ENCODE assay signal across 9 mouse cellular contexts in the genomic region with DNA sequence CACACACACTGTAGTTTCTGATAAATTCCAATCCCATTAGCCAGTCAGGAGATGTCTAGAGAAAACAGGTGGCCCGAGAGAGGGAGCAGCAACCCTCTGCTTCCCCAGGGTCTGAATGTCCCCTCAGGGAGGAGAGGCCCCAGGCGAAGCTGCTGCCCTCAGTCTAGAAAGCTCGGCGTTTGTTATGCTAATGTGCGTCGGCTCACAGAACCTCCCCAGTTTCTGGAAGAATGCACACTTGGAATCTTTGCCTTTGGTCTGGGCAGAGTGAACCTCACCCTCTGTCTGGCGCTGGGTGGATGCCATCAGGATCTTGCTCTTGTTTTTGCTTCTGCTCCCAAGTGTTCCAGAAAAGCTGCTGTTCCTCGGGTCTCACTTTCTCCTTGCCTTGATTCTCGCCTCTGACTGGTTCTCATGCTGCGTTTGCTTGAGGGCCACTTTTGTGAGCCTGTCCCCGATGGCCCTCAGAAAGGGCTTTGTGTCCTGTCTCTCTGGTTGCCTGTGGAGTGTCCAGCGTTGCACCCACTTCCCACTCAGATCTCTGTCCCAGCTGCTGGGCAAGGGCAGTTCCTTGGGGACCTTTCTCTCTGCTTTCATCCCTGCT. TPM values are rescaled to one million over a fixed set of nuclear protein-coding genes. Genes with fewer than 3 reads are reported as not detected.
DNase-seq lines count a peak whose midpoint lies in the region; ATAC-seq and TF ChIP-seq lines count a peak whose summit lies in the region.
"Had no signal": no experiment of that assay in that cellular context is flagged by ENCODE, and none has a peak within 500 bp of the region (broad histone marks: within the 10 kb centered on the region; RNA-seq: fewer than 3 reads in every experiment).

No protein-coding gene starts in this region.

- peak overlapping the region; percentile 7; the same call in 1 of the 2 replicates for H3K9ac ChIP-seq in embryonic facial prominence, embryonic 13.5 days

- H3K27ac ChIP-seq in embryonic facial prominence, embryonic 13.5 days, result peak overlapping the region; percentile 63; the same call in 1 of the 2 replicates
- H3K27ac ChIP-seq in cerebellum, adult 2 months (ENCODE audit: insufficient read depth, low read length), result no peak overlapping the region

- peak; percentile 7 for DNase-seq in adipocyte (ENCODE audit: low spot score)
- DNase-seq in kidney, adult 9 months, result peak; percentile 88
- DNase-seq in neural tube, embryonic 10.5 days (ENCODE audit: extremely low spot score, low spot score), result peak; percentile 42
- DNase-seq in cerebellum, adult 2 months, result no peak
- no peak for DNase-seq in heart, adult 11 months
- no peak for DNase-seq in thymus, postnatal 14 days
- DNase-seq in natural killer cell, adult 2 months (ENCODE audit: low spot score in 2 of 2), result no peak
- DNase-seq: lung, postnatal 14 days had no signal

- H3K4me3 ChIP-seq in embryonic facial prominence, embryonic 13.5 days, result no peak overlapping the region
- H3K4me3 ChIP-seq in cerebellum, adult 2 months (replicated peaks; ENCODE audit: insufficient read depth, low read depth, low read length), result no peak overlapping the region

- no peak for TF ChIP-seq POLR2A in cerebellum, adult 2 months (IDR thresholded peaks at IDR 0.05; ENCODE audit: borderline replicate concordance, insufficient read depth, low read length)

- TF ChIP-seq CTCF in cerebellum, adult 2 months (IDR thresholded peaks at IDR 0.05; ENCODE audit: borderline replicate concordance, insufficient read depth, low read depth, low read length), result no peak

- 18% methylated on average over 12 of the region's 12 CpGs for WGBS in embryonic facial prominence, embryonic 13.5 days
- WGBS in cerebellum, adult 2 months, result 46% methylated on average over 12 of the region's 12 CpGs

- H3K4me2 ChIP-seq in embryonic facial prominence, embryonic 13.5 days, result no peak overlapping the region

- ATAC-seq in embryonic facial prominence, embryonic 13.5 days (ENCODE audit: insufficient number of reproducible peaks, insufficient read depth, low FRiP score, low TSS enrichment, low read depth), result no peak

- H3K9me3 ChIP-seq in embryonic facial prominence, embryonic 13.5 days, result no peaks in the 10 kb centered on the region

- no peaks in the 10 kb centered on the region for H3K36me3 ChIP-seq in embryonic facial prominence, embryonic 13.5 days

- H3K27me3 ChIP-seq in embryonic facial prominence, embryonic 13.5 days, result no peaks in the 10 kb centered on the region
- H3K27me3 ChIP-seq in cerebellum, adult 2 months (ENCODE audit: control insufficient read depth, insufficient read depth, low read length), result no peaks in the 10 kb centered on the region

- H3K4me1 ChIP-seq in embryonic facial prominence, embryonic 13.5 days, result peaks cover 70% of the 10 kb centered on the region
- H3K4me1 ChIP-seq in cerebellum, adult 2 months (ENCODE audit: control insufficient read depth, insufficient read depth, low read length), result peaks cover 63% of the 10 kb centered on the region

RNA-seq across cellular contexts. Expression of gene Rab11fip4, which starts 55.6 kb away (rescaled TPM):
- polyA plus RNA-seq in embryonic facial prominence, embryonic 13.5 days (2015; fragmentation: Nextera tagmentation; extraction: Ambion mirVana), result 7.6 and 7.7 TPM in 2 replicates
- polyA plus RNA-seq in cerebellum, adult 2 months (2012; rRNA removed), result 94.8 and 95.7 TPM in 2 replicates

Comparison
In these comparisons a context has a peak if more than half of its experiments do, and no peak if none do; other contexts are left out.
1. DNase-seq: peak in adipocyte (single experiment), kidney, adult 9 months (single experiment) and neural tube, embryonic 10.5 days (single experiment); none in cerebellum, adult 2 months (0 of 2), heart, adult 11 months (single experiment), thymus, postnatal 14 days (single experiment) and natural killer cell, adult 2 months (0 of 2).
2. RNA of gene Rab11fip4, which starts 55.6 kb away (polyA plus RNA-seq): 94.8 to 95.7 TPM in cerebellum, adult 2 months; 7.6 to 7.7 TPM in embryonic facial prominence, embryonic 13.5 days; every median in the first group is over 10 times any median in the second.